Mouse (Mus musculus) layer of hippocampus, adult 8-10 months (tissue): ENCODE measurements around the gene Ripor3. TPM values are rescaled to one million over a fixed set of nuclear protein-coding genes. Genes with fewer than 3 reads are reported as not detected.

Source experiments
- DNase-seq, 2 experiments: peaks; one replicate each; pipeline ENCODE4 v3.0.0; 2022; ENCODE audit warnings: low spot score in 2 of 2
- total RNA-seq, 4 experiments: library from RNA; stranded (reverse); gene quantifications; 2 replicates each; pipeline ENCODE4 v1.2.4; 2022

Gene Ripor3
- total RNA-seq, 4 experiments from 2014 or later: 0.14 to 0.18 (median 0.17) TPM

DNA sequence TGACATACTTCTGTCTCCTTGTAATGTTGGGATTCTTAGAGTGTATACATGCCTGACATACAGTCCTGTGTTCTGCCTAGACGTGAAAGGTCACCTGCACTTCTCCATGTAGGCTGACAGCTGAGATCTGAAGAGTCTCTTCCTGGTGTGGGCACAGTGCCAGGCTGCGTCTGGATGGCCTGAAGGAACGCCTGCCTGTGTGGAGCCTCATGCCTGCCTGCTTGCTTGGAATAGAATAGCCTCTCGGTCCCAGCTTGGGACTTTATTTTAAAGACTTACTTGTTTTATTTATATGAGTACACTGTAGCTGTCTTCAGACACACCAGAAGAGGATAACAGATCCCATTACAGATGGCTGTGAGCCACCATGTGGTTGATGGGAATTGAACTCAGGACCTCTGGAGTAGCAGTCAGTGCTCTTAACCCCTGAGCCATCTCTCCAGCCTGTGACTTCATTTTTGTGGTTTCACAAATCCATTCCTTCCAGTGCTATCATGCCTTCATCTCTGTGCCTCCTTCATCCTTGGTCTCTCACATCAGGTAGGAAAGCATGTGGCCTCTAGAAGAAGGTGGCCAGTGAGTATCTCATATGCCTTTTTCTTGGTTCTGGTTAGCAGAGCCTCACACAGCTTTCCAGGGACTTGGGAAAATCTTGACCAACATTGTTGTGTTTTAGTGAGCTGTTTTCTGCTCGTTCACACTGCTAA is 52.2 kb downstream of the Ripor3 start:
- DNase-seq: no peak

DNA sequence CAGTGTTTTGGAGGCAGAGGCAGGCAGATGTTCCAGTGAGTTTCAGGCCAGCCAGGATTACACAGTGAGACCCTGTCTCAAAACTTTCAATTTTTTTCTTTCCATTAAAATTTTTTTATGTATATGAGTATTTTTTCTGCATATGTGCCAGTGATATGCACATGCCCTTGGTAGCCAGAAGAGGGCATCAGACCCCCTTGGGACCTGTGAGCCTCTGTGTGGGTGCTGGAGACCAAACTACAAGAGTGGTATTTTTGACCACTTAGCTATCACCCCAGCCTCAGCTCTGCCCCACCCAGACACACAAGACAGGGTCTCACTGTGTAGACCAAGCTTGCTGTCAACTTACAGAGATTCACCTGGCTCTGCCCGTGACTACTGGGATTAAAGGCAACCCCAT is 52.9 kb downstream of the Ripor3 start:
- no peak for DNase-seq

DNA sequence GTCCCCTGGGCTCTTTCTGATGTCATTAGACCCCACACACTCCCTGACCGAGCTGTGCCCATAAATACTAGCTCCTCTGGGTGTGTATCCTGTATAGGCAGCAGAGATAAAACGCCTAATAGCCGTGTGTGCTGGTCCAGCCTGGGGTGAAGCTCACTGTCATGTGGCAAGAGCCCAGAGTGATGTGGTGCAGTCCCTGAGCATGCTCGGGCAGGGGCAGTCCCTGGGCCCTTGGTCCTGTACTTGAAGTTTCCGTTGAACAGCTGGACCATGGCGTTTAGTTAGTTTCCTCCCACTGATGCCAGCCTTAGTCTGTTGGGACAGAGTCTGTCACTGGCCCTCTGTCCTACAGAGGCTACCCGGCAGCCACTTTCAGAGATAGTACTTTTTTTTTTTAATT is 55.5 kb downstream of the Ripor3 start:
- DNase-seq: no peak

DNA sequence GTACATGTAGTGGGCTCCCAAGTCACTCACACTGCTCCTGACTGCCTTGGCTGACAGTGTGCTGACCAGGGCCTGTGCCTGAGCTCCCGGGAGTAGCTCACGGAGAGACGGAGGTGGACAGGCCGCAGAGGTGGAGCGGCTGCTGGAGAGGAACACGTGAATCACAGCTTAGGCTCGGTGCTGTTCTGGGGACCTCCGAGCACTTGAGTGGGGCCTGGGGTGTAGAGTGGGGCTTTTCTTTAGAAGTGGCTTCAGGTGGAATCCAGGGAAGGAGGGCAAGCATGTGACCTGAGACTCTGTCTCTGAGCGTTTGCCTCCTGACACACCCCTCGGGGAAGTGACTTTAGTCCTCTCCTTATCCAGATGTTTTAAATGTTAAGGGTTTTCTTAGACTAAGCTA is 56.6 kb downstream of the Ripor3 start:
- no peak for DNase-seq

DNA sequence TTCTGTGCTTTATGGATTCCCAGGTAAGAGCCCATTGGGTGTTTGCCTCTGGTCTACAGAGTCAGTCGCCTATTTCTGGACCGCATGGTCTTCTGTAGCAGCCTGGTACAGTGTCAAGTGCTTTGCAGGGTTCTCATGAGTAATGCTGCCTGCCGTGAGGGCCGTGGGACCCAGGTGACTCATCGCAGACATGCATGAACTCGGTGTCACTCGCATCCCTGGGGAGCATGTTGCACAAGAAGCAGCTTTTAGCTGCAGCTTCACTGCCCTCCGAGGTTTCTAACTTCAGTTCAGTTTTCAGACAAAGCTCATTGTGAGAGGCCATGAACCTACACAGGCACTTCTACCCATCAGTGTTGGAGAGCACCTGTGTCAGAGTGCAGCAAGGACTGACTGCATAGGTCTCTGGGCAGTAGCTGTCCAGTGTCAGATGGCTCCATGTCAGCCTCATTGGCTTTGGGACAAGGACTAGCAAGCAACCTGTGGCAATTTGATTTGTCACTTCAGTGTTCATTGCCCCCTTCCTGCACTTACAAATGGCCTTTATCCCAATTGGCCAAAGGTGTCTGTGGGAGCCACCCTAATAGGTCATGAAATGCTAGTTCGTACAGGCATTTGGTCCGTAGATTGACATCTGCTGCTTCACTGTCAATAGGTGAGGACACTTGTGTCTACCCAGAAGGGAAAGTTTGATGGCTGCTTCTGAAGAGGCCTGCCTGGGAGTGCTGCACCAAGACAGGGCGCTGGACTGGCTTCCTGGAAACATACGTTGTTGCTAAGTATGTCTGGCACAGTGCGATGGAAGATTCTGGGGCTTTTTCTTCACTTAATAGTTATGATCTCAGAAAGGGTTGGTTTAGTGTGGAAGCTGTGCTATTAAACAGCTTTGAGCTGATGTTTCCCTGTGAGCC is 58.9 kb downstream of the Ripor3 start:
- no peak for DNase-seq

DNA sequence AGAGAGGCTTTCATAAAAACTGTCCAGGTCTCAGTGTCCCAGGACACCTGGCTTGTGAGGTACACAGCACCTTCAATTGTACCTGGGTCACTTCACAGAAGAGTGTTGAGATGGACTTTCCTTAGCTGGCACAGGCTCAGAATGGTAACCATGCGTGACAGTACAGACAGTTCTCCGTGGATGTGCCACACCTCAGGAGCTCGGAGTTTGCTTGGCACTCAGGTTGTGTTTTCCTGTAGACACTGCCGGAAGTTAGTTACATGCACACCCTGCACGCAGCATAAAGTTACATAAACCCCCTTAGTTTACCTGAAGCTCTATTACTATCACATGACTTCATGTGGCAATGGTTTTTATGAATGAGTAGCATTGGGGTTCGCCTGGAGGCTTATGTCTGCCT is 59.7 kb downstream of the Ripor3 start:
- DNase-seq: no peak

DNA sequence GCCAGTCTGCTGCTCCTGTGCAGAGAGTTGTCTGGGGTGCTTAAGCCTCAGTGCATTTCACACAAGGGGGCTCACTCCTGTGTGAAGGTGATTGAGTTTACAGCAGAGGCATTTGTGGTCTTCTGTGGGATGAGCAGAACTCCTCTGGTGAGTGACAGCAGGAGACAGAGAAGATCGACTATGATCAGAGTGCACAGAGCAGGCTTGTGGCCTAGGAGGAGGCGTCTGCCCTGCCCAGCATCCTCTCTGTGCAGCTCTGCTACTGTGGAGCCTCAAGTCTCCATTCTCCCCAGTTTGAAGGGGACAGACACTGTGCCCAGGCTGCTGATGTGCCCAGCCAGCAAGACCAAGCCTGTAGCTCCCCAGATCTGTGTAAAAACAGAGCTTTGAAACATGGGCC is 60.6 kb downstream of the Ripor3 start:
- DNase-seq: no peak

DNA sequence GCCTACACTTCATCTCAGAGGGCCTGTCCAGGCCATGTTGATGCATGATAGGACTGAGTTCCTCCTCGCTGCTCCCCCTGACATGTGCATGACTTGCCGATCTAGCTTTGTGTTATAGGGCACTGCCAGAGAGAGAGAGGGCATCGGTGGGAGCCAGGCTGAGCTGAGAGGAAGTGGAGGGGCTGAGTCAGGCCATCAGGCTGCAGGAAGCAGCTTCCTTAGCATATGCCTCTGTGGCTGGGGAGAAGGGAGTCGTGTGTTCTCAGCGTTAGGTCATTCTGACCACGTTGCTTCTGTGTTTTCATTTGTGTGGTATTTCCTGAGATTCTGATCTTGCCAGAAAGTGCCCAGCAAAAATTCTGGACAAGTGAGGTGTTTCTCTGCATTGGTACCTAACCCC is 61.2 kb downstream of the Ripor3 start:
- no peak for DNase-seq

DNA sequence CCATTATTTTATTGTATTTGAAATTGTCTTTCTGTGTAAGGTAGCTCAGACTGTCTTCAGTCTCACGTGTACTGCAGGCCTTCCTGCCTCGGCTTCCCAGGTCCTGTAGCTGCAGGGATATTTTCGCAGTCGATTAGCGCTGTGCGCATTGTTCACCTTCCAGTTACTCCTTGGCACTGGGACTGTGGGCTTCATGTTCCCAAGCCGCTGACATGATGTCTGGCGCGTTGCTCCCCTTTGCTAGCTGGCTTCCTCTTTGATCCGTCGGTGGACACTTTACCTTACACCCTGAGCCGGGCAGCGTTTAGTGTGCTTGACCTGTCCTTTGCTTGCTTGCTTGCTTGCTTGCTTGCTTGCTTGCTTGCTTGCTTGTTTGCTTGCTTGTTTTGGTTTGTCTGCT is 61.9 kb downstream of the Ripor3 start:
- DNase-seq: no peak

DNA sequence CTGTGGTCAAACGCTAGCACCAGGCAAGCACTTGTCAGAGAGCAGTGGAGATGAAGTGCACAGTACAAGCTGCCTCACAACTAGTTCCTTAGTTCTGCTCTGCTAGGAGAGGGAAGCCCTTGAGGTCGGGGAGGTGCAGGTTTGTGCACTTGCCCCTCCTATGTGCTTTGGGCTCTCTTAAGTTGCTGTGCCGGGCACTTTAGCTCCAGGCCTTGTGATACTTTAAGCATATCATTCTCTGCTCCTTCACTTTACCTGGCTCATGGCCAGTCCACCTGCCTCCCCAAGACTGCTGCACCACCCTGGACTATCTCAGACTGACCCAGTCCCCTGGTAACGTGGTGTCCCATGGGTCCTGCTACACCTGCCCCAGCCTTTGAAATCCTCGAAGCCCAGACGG is 62.4 kb downstream of the Ripor3 start:
- no peak for DNase-seq

DNA sequence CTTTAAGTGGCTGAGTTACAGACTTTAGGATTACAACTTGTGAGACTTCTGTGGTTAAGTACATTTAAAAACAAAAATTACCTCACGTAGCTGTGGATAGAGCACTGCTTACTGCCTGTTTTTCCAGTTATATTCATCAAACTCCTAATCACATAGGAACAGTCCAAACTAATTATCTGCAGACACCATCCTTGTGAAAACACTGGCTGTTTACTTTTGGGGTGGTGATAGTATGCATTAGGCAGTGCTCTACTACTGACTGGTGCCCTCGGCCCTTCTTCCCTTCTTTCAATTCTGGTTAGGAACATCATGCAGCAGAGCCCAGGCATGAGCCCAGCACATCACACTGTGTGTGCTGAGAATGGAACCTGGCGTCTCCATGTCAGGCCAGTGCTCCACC is 63.2 kb downstream of the Ripor3 start:
- DNase-seq: no peak

DNA sequence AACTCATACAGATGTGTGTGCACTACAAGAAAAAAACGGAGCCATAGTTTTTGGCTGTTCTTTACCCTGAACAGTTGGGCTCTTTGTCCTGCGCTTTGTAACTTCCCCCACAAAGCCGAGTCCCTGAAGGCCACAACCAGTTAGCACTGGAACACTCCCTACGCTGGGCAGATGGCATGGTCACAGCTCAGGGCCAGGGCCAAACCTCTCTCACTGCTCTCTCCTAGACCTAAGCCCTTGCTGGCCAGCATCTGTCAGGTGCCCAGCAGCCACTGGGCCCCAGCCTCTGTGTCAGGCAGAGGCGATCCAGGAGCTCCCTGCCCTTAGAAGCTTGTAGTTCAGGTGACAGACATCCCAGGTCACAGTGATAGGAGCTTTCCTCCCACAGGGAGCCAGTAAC is 65.0 kb downstream of the Ripor3 start:
- DNase-seq: no peak

DNA sequence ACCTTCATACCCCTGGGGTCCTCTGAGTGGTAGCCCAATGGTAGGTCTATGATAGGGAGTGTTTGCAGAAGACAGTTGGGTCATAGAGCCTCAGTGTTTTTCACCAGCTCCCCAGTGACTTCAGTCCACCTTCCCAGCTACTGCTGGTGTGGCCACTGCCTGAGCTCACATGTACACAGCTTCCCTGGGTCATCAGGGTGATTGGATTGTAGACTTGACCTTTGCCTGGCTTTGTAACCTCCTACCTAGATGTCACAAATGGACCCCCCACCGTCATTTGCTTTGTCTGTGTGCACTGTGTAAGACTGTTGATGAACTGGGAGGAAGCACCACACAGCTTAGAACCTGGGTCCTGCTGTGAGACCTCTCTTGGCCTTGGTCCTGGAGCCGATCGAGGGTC is 66.2 kb downstream of the Ripor3 start:
- DNase-seq: no peak

DNA sequence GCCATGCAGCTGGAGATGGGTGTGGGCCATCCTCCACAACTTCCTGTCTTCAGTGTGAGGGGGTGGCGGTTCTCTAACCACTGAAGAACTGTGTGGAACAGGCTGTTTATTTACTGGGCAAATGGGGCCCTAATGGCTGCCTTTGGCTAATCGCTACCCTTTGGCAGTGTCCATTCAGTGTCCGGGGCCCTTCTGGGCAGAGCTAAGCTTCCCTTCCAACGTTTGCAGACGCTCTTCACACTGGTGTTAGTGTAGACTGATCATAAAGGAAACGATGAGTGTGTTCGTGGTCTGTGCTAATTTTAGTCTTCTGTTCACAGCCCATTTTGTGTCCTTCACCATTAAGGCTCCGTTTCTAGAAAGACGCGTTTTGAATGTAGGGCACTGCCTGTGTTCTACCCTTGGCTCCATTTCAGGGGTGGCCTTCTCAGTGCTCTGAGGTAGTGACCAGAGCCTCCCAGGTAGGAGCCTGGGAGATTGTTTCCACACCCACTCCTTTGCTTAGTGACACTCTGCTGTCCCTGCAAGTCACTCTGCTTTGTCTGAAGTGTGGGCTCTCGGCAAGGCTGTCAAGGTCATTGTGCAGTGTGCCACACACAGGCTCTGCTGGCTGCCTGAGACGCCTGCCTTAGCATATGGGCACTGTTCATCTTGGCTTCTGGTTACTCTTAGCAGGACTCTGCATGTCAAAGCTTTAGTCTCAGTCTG is 67.3 kb downstream of the Ripor3 start:
- DNase-seq: no peak

DNA sequence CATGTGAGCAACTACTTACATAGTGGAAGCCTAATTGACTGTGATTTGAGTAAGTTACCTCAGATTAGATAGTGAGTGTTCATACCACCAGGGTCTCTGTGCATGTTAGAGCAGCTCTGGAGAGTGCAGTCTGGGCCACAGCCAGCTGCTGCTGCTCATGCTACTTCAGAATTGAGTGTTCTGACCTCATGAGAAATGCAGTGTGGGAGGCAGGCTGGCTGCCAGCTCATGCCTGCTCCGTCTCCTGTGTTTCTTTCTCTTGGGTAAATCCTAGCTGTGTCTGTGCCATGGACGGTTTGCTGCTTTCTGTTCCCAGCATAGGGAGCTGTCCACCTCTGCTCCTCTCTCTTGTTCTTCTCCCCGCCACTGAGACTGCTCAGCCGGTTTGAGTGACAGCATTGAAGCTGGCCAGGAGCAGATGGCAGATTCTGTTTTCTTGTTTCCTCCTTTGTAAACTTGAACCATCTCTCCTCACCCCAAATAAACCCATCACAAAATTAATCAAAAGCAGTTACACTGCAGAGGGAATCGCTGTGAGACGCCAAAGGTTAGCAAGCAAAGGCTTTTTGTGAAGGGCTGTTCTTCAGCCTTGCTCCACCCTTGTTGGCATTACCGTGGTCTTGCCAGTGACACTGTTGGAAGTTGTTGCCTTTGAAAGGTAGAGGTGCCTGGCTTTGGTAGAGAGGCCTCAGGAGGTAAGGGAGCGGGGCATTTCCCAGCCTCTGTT is 68.1 kb downstream of the Ripor3 start:
- DNase-seq: peak in 1 of 2 experiments; percentile 62

DNA sequence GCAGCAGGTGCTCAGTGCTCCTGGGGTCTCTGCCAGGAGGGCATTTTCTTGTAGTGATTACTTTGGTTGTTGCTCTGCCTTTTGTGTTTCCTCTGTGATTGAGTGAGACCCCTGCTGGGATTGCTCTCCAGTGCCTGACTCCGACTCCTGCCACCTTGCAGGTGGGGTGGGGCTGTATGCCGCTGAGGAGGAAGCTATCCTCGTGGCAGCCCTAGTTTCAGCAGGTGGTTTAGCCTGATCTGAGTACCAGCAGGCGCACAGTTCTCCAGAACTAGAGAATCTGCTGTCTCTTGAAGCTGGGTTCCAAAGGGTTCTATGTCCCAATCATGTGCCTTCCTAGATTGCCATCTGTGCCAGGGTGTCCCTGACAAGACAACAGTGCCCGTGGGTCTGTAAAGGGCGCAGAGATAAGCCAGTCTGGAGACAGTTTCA is 68.7 kb downstream of the Ripor3 start:
- no peak for DNase-seq

DNA sequence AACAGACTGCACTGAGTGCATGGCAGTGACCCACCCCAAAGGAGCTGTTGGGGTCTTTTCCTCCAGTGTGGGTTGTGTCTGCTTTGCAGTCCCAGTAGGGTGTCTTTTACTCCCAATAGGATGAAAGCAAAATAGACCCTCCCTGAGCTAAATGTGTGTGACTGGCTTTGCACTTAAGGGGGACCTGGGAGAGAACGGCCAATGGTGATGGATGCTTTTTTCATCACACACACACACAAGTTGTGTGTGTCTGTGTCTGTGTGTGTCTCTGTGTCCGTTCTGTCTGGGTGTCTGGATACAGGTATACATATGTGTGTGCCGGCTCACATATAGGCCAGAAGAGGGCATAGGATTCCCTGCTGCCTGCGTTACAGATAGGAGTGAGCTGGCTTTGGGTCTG is 69.1 kb downstream of the Ripor3 start:
- no peak for DNase-seq

DNA sequence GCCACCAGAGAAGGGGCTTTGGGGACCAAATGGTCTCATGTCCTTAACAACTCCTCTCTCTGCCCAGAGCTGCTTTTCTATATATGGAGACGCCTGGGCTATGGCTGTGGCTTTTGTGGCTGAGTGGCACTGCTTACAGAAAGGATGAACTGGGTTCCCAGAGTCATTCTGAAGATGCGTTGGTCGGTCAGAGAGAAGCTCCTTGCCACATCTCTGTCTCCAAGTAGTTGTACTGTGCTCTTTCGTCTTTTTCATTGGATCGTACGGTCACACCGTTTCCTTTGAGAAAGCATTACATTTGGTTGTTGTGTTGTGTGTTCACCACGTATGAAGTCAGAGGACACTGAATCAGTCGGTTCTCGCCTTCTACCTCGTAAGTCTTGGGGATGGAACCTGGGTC is 69.8 kb downstream of the Ripor3 start:
- no peak for DNase-seq

DNA sequence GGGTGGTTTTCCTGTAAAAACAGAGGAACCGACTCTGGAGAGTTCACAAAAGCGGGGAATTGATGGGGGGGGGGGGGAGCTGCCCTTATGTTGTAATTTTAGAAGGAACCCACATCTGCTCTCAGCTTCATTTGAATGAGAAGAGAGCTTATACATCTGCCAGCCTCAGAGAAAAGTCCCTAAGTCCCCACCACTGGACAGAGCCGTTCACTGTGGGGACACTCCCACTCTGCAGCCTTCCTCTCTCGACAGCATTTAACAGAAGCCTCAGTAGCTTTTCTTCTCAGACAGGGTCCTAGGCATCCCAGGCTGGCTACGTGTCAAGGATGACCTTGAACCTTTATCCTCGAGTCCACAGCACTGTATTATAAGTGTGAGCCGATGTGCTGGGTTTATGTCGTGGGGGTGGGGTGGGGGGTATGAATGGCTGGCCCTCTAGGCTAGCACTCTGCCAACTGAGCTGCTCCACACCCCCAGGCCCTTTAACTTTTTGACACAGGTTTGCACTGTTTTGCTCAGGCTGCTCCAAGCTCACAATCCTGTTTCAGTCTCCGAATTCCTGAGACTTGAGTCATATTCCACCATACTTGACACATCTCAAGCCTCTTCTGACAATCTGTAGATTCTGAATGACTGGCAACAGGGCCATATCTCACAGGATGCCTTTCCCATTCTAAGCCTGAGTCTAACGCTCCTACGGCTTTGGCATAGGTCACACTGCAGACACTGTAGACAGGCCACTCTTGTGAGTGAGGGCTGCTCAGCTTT is 70.6 kb downstream of the Ripor3 start:
- DNase-seq: no peak

DNA sequence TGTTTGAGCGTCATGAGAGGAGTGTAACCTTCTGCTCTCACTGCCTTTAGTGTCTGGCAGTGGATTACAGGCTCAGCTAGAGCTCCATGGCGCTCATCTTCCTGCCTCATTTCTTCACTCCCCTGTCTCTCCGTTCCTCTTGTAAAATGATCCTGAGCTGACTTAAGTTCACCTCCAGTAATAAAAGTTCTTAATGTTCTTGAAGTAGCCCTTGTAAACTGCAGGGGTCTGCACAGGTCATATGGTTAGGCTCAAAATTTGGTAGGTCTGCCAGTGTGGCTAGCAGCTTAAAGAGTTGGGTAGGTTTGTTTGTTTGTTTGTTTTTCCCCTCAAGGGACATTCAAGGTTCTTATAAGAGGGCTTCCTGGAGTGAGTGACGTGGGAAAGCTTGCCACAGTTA is 71.2 kb downstream of the Ripor3 start:
- DNase-seq: no peak

DNA sequence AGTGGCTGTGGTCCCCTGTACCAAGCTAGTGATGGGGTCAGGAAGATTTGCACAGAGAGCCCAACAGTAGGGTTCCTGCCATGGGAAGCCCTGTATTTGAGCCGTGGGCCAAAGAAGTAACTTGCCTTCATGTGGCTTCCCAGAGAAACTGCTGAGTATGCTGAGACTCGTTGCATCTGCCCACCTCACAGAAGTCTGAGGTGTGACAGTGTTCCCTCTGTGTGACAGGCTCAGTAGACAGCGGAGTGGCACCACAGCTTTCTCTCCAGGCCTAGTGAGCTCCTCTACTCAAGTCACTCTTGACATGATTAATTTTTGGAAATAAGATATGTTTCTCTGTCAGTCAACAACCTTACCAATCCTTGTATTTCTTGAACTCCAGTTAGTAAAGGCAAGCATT is 71.6 kb downstream of the Ripor3 start:
- DNase-seq: no peak
